Mouse (Mus musculus) forebrain, embryonic 11.5 days (tissue): ENCODE measurements around the gene Tmem176a. TPM values are rescaled to one million over a fixed set of nuclear protein-coding genes. Genes with fewer than 3 reads are reported as not detected.
"Not testable (repeated sequence)": the region's sequence is repeated elsewhere in the genome, so short reads cannot be mapped to it uniquely, and the experiment has no call there.

ENCODE experiments used
- ATAC-seq: fragments of 200-750 bp; cut with Nextera tagmentation; replicated peaks from 2 replicates; pipeline ENCODE4 v1.8.0; 2017; ENCODE audit warnings: moderate TSS enrichment; ENCODE audit not compliant: low FRiP score
- DNase-seq: peaks from one replicate; pipeline ENCODE4 v3.0.0-alpha.2; 2017; ENCODE audit warnings: low spot score
- H3K27ac ChIP-seq: fragments of 300-500 bp; sonication (generic); 2 replicates; pipeline ENCODE4 v1.5.1; 2014; ENCODE audit warnings: low read depth, low read length
- H3K27me3 ChIP-seq: fragments of 300-500 bp; sonication (generic); 2 replicates; pipeline ENCODE4 v1.6.1; 2014; ENCODE audit warnings: mild to moderate bottlenecking, low read length, mixed read lengths; ENCODE audit not compliant: control insufficient read depth, insufficient read depth
- H3K36me3 ChIP-seq: fragments of 300-500 bp; sonication (generic); 2 replicates; pipeline ENCODE4 v1.6.1; 2014; ENCODE audit warnings: mild to moderate bottlenecking, low read length, moderate library complexity, mixed read lengths; ENCODE audit not compliant: control insufficient read depth, insufficient read depth
- H3K4me1 ChIP-seq: fragments of 300-500 bp; sonication (generic); replicated peaks from 2 replicates; pipeline ENCODE4 v1.6.1; 2014; ENCODE audit warnings: low read length, mixed read lengths; ENCODE audit not compliant: control insufficient read depth, insufficient read depth
- H3K4me2 ChIP-seq: fragments of 300-500 bp; sonication (generic); 2 replicates; pipeline ENCODE4 v1.6.1; 2014; ENCODE audit warnings: low read depth, mild to moderate bottlenecking, low read length, moderate library complexity, mixed read lengths; ENCODE audit not compliant: severe bottlenecking
- H3K4me3 ChIP-seq: fragments of 300-500 bp; sonication (generic); 2 replicates; pipeline ENCODE4 v1.5.1; 2014; ENCODE audit warnings: low read depth, low read length
- H3K9ac ChIP-seq: fragments of 300-500 bp; sonication (generic); 2 replicates; pipeline ENCODE4 v1.6.1; 2014; ENCODE audit warnings: low read length
- H3K9me3 ChIP-seq: fragments of 300-500 bp; sonication (generic); 2 replicates; pipeline ENCODE4 v1.6.1; 2016; ENCODE audit warnings: low read length, mixed read lengths; ENCODE audit not compliant: control insufficient read depth
- WGBS: fragments of 180-500 bp; shearing (Covaris S2); extraction: QIAGEN DNeasy Blood & Tissue Kit; methylation state at CpG from one replicate; pipeline ENCODE4 v1.1.7; 2014; 5-methylcytosine and 5-hydroxymethylcytosine counted together
- polyA plus RNA-seq: library from polyadenylated mRNA; unstranded; fragments of >200 nt; fragmentation: Nextera tagmentation; extraction: Ambion mirVana; gene quantifications from 2 replicates; pipeline ENCODE4 v1.2.1, GENCODE M21; 2014

The Tmem176a gene
- polyA plus RNA-seq, 1 experiment from 2014 or later = 18.2 TPM

DNA sequence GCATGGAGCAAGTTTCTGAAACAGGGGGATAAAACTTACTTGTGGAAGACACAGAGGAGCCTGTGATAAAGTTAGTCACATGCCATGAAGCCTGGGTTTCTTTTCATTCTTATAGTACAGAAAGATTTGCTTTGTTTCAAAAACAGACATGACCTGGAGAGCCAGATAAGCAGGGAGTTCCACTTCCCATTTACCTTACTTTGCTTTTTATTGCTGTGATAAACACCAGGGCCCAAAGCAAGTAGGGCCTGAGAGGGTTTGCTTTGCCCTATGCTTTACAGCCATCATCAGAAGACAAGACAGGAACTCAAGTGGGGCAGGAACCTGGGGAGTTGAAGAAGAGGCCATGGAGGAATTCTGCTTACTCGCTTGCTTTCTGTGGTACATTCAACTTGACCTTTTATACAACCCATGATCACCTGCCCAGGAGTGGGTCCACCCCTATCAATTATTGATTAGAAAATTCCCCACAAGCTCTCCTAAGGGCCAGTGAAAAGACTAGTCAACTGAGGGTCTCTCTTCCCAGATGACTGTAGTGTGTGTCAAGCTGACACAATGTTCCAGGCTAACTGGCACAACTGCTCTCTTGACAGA lies 24.5 kb downstream of the Tmem176a start:
- DNase-seq = no peak
- WGBS = 92% methylated on average over 1 of the region's 1 CpGs
- no peak overlapping the region for H3K27ac ChIP-seq
- no peaks in the 10 kb centered on the region for H3K36me3 ChIP-seq
- H3K27me3 ChIP-seq = peaks cover 44% of the 10 kb centered on the region
- no peaks in the 10 kb centered on the region for H3K9me3 ChIP-seq
- H3K4me2 ChIP-seq = no peak overlapping the region
- no peak overlapping the region for H3K9ac ChIP-seq
- ATAC-seq = no peak
- peaks cover 4% of the 10 kb centered on the region; the same call in 1 of the 2 replicates for H3K4me1 ChIP-seq
- H3K4me3 ChIP-seq = no peak overlapping the region

DNA sequence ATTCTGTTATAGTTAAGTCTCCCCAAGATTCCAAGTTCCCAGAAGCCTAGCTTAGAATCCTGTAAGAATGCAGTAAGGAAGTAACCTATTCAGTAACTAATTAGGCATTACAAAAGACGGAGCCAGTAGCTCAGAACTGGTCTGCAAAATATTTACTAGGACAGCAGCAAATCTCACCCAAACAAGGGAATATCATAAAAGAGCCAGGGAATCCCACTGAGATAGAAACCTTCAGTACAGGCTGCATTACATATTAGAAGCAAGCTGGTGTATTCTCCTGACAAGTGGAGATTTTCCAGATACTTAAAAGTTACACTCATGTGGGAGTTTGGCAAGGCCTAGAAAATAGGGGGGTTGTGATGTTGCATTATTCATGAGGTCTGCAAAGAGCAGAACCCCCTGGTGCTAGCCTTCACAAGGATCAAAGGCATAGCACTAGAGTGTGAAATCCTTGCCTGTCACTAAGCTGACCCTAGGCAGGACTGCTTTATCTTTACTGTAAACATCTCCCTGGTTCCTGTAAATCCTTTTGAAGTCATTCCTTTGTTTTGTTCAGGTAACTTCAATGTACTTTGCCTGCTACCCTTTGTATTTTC lies 25.7 kb downstream of the Tmem176a start:
- not testable (repeated sequence) for H3K9me3 ChIP-seq, H3K36me3 ChIP-seq, H3K9ac ChIP-seq, H3K27ac ChIP-seq, H3K4me2 ChIP-seq, H3K4me3 ChIP-seq, DNase-seq, ATAC-seq, H3K4me1 ChIP-seq
- 8% methylated on average over 1 of the region's 1 CpGs for WGBS
- H3K27me3 ChIP-seq = peaks cover 45% of the 10 kb centered on the region

DNA sequence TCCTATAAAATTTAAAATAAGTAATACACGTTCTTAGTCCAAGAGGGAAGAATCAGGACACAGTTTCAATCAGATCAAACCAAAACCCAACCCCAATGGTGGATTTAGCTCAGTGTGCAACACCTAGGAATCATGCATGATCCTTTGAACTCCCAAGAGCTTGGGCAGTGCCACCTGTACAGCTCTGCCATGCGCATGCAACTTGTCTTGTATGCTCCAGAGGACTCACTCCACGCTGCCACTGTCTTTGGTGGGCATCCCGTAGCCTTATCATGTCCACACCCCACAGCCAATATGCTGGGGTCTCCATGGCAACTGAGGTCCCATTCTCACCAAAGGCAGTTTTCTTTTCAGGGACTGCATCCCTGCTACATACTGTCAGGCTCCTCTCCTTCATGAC lies 26.4 kb downstream of the Tmem176a start:
- no peak overlapping the region for H3K27ac ChIP-seq
- no peak overlapping the region for H3K4me3 ChIP-seq
- H3K36me3 ChIP-seq = no peaks in the 10 kb centered on the region
- no peaks in the 10 kb centered on the region for H3K9me3 ChIP-seq
- no peak; the same call in 1 of the 2 replicates for ATAC-seq
- 50% methylated on average over 4 of the region's 4 CpGs for WGBS
- no peak for DNase-seq
- H3K4me2 ChIP-seq = no peak overlapping the region
- H3K27me3 ChIP-seq = peaks cover 45% of the 10 kb centered on the region
- peaks cover 4% of the 10 kb centered on the region; the same call in 1 of the 2 replicates for H3K4me1 ChIP-seq
- H3K9ac ChIP-seq = no peak overlapping the region

DNA sequence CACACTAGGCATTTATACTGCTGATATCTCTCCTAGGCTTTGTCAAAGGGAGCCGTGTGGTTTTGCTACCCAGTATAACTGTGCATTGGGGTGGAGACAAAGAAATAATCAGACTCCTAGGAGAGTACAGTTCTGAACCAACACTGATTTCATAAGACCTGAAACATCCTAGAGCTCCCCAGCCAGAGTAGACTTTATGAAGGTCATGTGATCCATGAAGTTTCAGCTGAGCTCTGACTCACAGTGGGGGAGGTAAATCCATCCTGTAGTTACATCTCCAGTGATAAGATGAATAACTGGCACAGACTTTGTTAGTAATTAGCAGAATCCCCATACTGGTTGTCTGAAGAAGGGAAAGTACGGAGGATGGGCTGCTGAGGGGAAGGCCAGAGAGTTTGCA lies 29.1 kb downstream of the Tmem176a start:
- H3K4me2 ChIP-seq = no peak overlapping the region
- ATAC-seq = no peak
- H3K9ac ChIP-seq = no peak overlapping the region
- H3K4me1 ChIP-seq = peaks cover 4% of the 10 kb centered on the region; the same call in 1 of the 2 replicates
- WGBS = 83% methylated on average over 2 of the region's 2 CpGs
- no peaks in the 10 kb centered on the region for H3K36me3 ChIP-seq
- no peak overlapping the region for H3K4me3 ChIP-seq
- H3K27ac ChIP-seq = no peak overlapping the region
- H3K9me3 ChIP-seq = no peaks in the 10 kb centered on the region
- DNase-seq = no peak
- H3K27me3 ChIP-seq = peaks cover 32% of the 10 kb centered on the region

DNA sequence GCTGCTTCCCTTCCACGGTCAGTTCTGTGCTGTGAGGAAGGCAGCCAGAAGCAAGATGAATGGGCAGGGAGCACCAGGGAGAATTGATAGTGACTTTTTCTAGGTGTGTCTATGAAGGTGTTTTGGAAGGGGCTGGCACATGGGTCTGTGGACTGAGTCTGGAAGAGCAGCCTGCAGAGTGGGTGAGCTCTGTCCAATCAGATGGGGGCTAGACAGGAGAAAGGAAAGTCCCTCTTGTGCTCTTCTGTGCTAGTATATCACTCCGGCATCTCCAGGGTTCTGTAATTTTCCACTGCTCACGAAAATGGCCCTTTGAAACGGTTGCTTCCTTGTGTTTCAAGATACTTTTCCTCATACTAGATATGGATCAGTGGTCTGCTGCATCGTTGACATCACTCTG lies 31.9 kb downstream of the Tmem176a start, which contains the start of gene Aoc1:
Gene Aoc1, plus strand, starts transcription at position 301 of the 400 bp plus-strand sequence.
- no peak within 1 kb of the TSS for H3K9ac ChIP-seq
- WGBS = 85% methylated on average over 5 of the region's 5 CpGs
- no peak within 1 kb of the TSS for H3K4me3 ChIP-seq
- H3K27me3 ChIP-seq = peaks cover 26% of the 10 kb centered on the region
- no peaks in the 10 kb centered on the region for H3K36me3 ChIP-seq
- ATAC-seq = no peak
- no peak within 1 kb of the TSS for H3K27ac ChIP-seq
- no peaks in the 10 kb centered on the region for H3K4me1 ChIP-seq
- H3K9me3 ChIP-seq = no peaks in the 10 kb centered on the region
- no peak for DNase-seq
- H3K4me2 ChIP-seq = no peak within 1 kb of the TSS

DNA sequence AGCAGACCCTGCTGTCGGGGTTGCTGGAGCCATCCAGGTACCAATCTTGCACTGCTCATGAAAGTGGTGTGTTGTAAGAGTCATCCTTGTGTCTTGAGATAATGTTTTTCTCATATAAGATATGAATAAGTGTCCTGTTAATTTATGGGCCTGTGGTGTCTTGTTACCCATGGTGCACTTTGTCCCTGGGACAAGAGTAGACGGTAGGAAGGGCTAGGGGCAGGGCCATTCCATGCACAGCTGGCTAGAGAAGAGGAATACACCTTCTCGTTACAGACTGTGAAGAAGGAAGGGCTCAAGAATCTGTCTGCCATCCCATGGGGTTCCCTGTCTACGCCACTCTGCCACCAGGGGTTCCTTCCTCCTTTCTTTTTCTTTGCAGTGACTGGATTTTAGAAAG lies 33.9 kb downstream of the Tmem176a start:
- DNase-seq (no peak), ATAC-seq (no peak)
- Histone ChIP-seq H3K27ac (no peak overlapping the region), H3K9me3 (no peaks in the 10 kb centered on the region), H3K4me2 (no peak overlapping the region), H3K4me3 (no peak overlapping the region), H3K9ac (no peak overlapping the region), H3K4me1 (no peaks in the 10 kb centered on the region), H3K27me3 (peaks cover 9% of the 10 kb centered on the region), H3K36me3 (no peaks in the 10 kb centered on the region)
- WGBS = 79% methylated on average over 4 of the region's 4 CpGs

DNA sequence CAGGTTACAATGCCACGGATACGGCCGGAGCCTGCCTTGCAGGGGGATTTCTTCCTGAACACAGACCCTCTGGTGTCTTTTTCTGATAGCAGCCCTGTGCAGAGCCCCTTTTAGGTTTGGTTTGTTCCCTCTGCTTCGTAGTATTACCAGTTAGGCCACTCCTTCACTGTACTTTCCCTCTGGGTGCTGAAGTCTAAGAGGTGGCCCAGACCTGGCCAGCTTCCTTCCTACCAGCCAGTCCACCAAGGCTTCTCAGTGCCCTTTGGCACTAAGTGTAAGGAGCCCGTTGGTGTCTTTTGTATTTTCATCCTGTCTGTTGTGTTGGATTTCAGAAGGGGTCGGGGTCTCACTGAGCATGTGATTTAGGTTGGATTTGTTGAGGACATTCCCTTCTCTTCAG lies 34.8 kb downstream of the Tmem176a start:
- Histone ChIP-seq H3K9ac (no peak overlapping the region), H3K4me1 (no peaks in the 10 kb centered on the region), H3K4me2 (no peak overlapping the region), H3K36me3 (no peaks in the 10 kb centered on the region), H3K27ac (no peak overlapping the region), H3K4me3 (no peak overlapping the region), H3K9me3 (no peaks in the 10 kb centered on the region), H3K27me3 (peaks cover under 1% of the 10 kb centered on the region; the same call in 1 of the 2 replicates)
- WGBS = 83% methylated on average over 6 of the region's 6 CpGs
- no peak for ATAC-seq
- DNase-seq = no peak

DNA sequence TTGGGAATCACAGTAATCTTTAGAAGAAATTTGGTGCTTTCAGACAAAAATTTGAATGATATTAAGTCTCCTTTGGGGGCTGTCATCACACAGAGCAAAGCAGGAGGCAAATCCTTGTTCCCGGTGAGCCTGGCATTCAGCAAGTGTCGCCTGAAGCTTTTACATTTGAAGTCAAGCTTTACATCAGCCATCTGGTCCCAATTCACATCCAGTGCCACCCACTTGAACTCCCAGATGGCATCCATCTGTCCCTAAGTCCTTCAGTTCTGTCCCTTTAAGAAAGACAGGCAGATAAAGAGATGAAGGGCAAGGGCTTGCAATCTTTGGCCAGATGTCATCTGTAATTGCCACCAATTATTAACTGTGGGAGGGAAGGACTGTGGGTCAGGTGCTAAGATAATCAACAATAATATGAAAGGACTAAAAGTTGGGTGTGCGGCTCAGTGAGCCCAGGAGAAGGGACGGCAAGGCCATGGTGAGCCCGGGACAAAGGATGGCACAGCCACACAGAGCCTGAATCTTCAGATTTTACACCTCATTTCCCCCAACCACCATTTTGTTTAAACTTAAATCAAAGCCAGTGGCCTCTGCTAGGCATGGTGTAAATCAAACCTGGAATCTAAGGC lies 35.9 kb downstream of the Tmem176a start:
- DNase-seq = no peak

More for the DNA sequence above, 35.9 kb downstream of the Tmem176a start:
- Histone ChIP-seq H3K36me3 (no peaks in the 10 kb centered on the region), H3K9ac (no peak overlapping the region), H3K9me3 (no peaks in the 10 kb centered on the region), H3K27ac (no peak overlapping the region), H3K4me1 (no peaks in the 10 kb centered on the region), H3K27me3 (no peaks in the 10 kb centered on the region), H3K4me2 (no peak overlapping the region), H3K4me3 (no peak overlapping the region)
- 64% methylated on average over 5 of the region's 5 CpGs for WGBS
- ATAC-seq = no peak
